Mouse (Mus musculus) adrenal gland, adult 18-20 months (tissue): ENCODE results near the gene Pip5kl1. TPM values are rescaled to one million over a fixed set of nuclear protein-coding genes. Genes with fewer than 3 reads are reported as not detected.

Experiments used
- total RNA-seq, 2 experiments: library from RNA; stranded (reverse); gene quantifications; 1 replicate in 1 of 2; 2 replicates in 1 of 2; pipeline ENCODE4 v1.2.3; 2021

Pip5kl1 gene
- total RNA-seq, 2 experiments from 2014 or later, result not detected

Other genes starting within 250 kb of the Pip5kl1 start
- 10 to 100 TPM; 62.6 to 69.6 TPM for gene Ciz1, start 222.5 kb upstream of the Pip5kl1 start, total RNA-seq
- gene Dnm1, start 221.5 kb upstream of the Pip5kl1 start, total RNA-seq, result 10 to 100 TPM; 18.6 to 25.6 TPM
- gene 1110008P14Rik, start 192.9 kb upstream of the Pip5kl1 start, total RNA-seq, result 100 to 1,000 TPM; 158 to 166 TPM
- 1 to 10 TPM; 1.7 to 2.1 TPM for gene Lcn2, start 186.5 kb upstream of the Pip5kl1 start, total RNA-seq
- gene Ptges2, start 178.9 kb upstream of the Pip5kl1 start, total RNA-seq, result 10 to 100 TPM; 56.9 to 66.5 TPM
- 1 to 10 TPM; 4.1 to 4.5 TPM for gene Naif1, start 124.3 kb upstream of the Pip5kl1 start, total RNA-seq
- gene Slc25a25, start 123.4 kb upstream of the Pip5kl1 start, total RNA-seq, result 10 to 100 TPM; 48.8 to 55.3 TPM
- gene Fam102a, start 39.5 kb upstream of the Pip5kl1 start, total RNA-seq, result 10 to 100 TPM; 27.4 to 41.0 TPM
- 10 to 100 TPM; 49.7 to 58.0 TPM for gene Dpm2, start 3.9 kb upstream of the Pip5kl1 start, total RNA-seq
- gene 9430097D07Rik, start 887 bp downstream of the Pip5kl1 start, total RNA-seq, result not detected
- gene St6galnac4, start 12.3 kb downstream of the Pip5kl1 start, total RNA-seq, result 10 to 100 TPM in 1 of 2 experiments, 1 to 10 TPM in 1; 6.6 to 11.4 TPM
- 10 to 100 TPM; 52.4 to 67.9 TPM for gene St6galnac6, start 24.9 kb downstream of the Pip5kl1 start, total RNA-seq
- gene Ak1, start 47.0 kb downstream of the Pip5kl1 start, total RNA-seq, result 10 to 100 TPM; 31.2 to 48.5 TPM
- 10 to 100 TPM; 77.1 to 81.3 TPM for gene Eng, start 71.8 kb downstream of the Pip5kl1 start, total RNA-seq
- 10 to 100 TPM in 1 of 2 experiments, 1 to 10 TPM in 1; 8.2 to 10.3 TPM for gene Fpgs, start 129.3 kb downstream of the Pip5kl1 start, total RNA-seq
- gene Cdk9, start 138.3 kb downstream of the Pip5kl1 start, total RNA-seq, result 10 to 100 TPM; 73.2 to 87.4 TPM
- 10 to 100 TPM; 11.6 to 14.9 TPM for gene Sh2d3c, start 146.3 kb downstream of the Pip5kl1 start, total RNA-seq
- not detected for gene 6330409D20Rik, start 166.2 kb downstream of the Pip5kl1 start, total RNA-seq
- gene Tor2a, start 182.4 kb downstream of the Pip5kl1 start, total RNA-seq, result 10 to 100 TPM; 18.2 to 22.3 TPM
- under 1 TPM; 0.13 to 0.26 TPM for gene Ttc16, start 200.8 kb downstream of the Pip5kl1 start, total RNA-seq
- gene Ptrh1, start 201.0 kb downstream of the Pip5kl1 start, total RNA-seq, result 1 to 10 TPM; 5.4 to 9.9 TPM
- under 1 TPM in 1 of 2 experiments, not detected in 1; 0.16 TPM for gene Cfap157, start 209.6 kb downstream of the Pip5kl1 start, total RNA-seq